Mouse (Mus musculus): ENCODE measurements around the gene Slc6a6.

The Slc6a6 gene

GRCm38 (mm10) chr6:91683602-91684473 is at the start of gene Slc6a6:
Gene Slc6a6 (plus strand): TSS chr6:91684053.
- DNase-seq (ENCODE audit: low spot score): peak; percentile 93

- DNase-seq (ENCODE audit: low spot score): no peak
These were observed 49.4 kb upstream of the Slc6a6 start for GRCm38 (mm10) chr6:91634417-91634816.

DNA sequence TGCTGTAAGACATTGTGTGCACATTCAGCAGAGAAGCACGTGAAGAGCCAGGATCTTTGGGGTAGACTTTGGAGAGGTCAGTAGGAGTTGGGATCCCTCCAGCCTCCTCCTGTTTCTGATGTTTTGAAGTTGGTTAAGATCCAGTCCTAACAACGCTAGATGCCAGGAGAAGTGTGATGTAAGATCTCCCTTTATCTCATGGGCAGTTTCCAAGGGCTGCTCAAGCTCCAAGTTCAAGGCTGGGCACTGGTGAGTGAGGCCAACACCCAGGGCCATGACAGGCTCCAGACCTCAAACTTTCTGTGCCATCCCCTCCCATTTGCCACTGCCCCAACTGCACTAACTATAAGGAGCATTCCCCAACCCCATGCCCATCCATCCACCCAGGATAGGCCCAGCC is 49.0 kb upstream of the Slc6a6 start:
- DNase-seq (ENCODE audit: low spot score): no peak

DNA sequence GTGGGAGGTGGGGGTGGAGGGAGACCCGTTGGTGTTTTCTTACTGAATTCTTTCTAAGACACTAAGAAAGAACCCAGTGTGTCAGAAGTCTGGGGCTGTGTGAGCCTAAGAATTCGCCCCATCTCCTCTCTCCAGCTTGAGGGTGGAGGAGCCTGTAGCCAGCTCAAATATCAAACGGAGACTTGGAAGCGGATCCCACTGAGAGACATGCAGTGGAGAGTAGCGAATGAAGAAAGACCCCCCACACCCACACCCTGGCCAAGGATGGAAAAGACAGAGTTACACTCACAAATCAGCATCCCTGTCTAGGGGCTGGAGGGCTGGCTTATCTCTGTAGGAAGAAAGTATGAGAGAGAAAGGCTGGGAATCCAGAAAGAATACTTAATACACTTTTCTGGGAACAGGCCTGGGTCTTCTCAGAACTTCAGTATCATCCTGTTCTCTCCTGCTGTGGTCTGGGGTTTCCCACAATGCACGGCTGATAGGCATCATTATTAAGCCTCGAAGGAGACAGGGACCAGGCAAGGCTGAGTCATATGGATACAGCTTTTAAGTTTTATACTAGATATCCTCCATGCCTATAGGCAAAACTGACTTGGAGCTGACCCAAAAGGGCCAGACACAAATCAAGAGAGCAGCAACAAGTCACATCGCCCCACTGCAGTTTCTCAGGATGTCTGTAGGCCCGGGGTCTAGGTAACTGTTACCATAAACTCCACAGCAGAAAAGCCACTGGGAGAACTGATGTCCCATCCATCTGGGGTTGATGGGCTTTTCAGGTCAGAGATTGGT is 45.5 kb upstream of the Slc6a6 start:
- DNase-seq (ENCODE audit: low spot score): peak; percentile 48

DNA sequence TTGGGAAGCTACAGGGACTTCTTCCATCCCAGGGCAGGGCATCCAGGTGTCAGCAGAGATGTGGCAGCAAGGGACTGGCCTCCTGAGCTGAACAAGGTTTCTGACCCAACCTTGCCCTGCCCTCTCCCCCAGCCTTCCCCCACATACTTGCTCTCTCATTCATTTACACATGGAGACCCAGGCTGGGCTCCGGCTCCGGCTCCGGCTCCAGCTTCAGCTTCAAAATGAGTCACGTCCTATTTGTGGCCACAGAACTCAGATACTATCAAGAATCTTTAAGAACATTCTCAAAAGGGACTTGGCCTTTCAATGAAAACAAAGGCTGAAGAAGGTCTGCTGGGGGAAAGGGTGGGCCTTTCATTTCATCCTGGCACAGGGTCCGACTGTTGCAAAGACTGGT is 40.8 kb upstream of the Slc6a6 start:
- DNase-seq (ENCODE audit: low spot score): no peak

DNA sequence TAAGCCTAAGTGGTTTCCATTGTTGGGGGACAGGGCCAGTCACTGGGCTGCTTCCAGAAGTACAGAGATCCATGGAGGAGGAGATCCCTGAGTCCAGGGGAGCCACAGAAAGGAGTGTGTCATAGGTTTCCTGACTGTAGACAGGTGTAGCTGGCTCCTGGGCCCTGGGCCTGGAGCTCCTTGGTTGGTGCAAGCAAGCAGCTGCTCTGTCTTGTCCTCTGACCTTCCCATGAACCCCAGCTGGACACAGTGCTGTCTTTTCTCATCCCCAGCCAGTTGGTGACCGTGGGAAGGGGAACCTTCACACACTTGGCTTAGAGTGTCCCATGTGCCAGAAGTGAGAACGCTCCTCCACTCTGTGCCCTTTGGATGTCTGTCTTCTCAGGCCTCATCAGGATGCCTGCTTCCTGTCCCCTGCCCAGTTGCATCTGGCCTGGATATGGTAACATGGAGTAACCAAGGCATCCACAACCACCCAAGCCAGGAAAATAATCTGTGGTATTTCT is 40.4 kb upstream of the Slc6a6 start:
- DNase-seq (ENCODE audit: low spot score): no peak

DNA sequence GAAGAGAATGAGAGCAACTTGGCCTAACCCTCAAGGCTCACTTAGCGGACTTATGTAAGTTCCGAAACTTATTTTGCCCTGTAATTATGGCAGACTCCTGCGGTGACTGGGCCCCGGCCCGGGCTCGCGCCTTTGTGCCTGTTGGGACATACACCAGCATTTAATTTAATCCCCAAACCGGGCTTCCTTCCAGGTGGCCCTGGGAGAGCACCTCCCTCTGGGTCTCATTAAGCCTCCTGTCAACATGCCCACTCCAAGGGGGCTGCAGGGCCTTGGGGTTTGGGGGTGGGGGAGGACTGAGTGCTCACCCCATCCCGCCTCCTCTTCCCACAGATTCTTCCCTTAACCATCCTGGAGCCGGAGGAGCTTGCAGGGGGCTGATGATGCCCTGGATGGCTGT is 37.8 kb upstream of the Slc6a6 start:
- no peak for DNase-seq (ENCODE audit: low spot score)

GRCm38 (mm10) chr6:91646822-91647221 is 37.0 kb upstream of the Slc6a6 start:
- no peak for DNase-seq (ENCODE audit: low spot score)

DNA sequence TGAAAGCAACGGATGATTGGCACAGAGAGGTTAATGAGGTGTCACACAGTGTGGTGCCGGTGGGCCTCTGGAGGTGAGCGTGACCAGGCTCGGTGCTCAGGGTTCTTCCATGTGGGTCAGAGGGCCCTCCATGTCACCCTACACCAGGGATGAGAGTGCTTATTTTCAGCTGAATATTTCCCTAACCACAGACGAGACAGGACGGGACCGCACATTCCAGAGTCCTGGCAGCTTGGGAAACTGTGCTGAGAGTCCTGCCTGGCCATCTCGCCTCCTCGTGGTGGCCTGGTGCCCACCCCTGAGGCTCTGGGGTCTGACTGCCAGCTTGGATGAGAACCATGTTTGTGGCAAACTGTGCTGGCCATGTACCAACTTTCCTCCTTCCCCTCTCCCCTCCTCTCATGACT is 36.5 kb upstream of the Slc6a6 start:
- no peak for DNase-seq (ENCODE audit: low spot score)

- DNase-seq (ENCODE audit: low spot score): no peak
These were observed 33.6 kb upstream of the Slc6a6 start for GRCm38 (mm10) chr6:91650255-91650654.

GRCm38 (mm10) chr6:91652296-91652695 is 31.6 kb upstream of the Slc6a6 start:
- DNase-seq (ENCODE audit: low spot score): no peak

DNA sequence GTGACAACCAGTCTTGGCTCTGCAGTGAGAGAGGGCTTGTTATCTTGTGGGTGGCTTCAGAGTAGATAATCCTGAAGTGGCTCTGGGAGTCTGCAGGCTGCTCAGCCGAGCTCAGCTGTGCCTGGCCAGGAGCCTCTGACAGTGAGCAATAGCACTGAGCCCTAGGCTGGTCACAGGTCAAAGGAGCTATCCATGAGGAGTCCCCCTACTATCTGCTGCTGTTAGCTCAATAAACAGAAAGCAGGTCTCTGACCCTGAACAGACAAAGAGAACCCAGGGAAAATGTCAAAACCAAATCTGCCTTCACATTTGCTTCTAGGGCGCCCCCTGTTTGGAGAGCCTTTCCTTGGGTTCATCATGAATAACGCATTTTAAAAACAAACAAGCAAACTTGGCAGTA is 28.6 kb upstream of the Slc6a6 start:
- peak; percentile 41 for DNase-seq (ENCODE audit: low spot score)

GRCm38 (mm10) chr6:91655874-91656433 is 27.9 kb upstream of the Slc6a6 start:
- DNase-seq (ENCODE audit: low spot score): no peak

GRCm38 (mm10) chr6:91658288-91658687 is 25.6 kb upstream of the Slc6a6 start:
- DNase-seq (ENCODE audit: low spot score): no peak

DNA sequence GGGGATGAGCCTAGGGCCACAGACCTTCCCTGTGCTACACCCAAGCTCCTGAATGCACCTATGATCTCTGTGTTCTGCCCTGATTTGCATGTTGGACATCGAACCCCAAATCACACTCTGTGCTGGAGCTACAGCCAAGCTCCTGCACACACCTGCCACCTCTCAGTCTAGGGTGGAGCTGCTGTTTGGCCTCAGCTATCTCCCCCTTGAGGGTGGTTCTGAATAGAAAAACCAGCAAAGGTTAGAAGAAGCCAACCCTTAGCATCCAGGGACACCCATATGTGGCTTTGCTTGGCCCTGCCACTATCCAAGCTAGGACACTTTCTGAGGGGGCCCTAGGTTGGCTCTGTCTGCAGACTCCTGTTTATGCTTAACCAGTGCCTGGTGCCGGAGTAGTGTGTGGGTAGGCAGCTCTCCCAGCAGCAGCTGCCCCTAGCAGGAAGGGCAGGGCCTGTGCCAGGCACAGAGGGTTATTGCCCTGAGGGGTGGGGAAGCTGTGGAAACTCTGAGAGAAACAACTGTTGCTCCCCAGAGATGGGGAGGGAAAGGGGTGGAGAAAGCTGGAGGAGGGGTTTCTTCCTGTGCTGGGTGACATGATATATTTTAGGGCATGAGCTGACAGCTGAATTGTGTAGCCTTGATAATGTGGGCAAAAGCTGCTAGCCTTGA is 23.9 kb upstream of the Slc6a6 start:
- no peak for DNase-seq (ENCODE audit: low spot score)

DNA sequence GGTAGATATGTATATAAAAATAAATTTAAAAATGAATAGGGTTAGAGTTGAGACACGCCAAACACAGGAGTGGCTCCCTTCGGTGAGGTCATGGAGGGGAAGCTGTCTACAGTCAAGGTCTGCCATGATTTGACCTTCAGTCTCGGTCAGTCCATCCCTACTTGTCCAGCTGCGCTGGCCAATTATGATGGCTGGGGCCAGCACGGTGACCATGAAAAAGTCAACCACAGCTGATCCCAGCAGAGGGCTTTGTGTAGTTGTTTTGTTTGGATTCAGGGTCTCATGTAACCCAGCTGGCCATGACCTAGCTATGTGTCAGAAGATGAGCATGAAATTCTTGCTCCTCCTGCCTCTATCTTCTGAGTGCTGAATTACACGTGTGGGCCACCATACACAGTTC is 21.6 kb upstream of the Slc6a6 start:
- DNase-seq (ENCODE audit: low spot score): no peak

DNA sequence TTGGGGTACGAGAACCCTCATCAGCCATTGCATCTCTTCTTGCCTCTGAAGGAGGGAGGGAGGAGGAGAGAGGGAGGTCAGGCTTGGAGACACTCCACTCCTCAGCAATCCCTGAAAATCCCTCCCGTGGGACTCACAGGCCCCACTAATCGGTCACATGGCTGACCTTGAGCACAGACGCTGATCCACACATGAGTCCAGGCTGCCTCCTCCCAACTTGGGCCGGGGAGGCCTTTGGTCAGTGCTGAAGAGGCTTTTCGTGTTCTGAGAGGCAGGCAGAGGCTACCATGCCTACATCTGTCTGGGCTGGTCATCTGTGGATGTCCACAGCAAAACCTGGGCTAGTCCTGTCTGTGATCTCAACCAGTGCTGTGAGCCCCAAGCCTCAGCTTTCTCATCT is 20.2 kb upstream of the Slc6a6 start:
- DNase-seq (ENCODE audit: low spot score): no peak

DNA sequence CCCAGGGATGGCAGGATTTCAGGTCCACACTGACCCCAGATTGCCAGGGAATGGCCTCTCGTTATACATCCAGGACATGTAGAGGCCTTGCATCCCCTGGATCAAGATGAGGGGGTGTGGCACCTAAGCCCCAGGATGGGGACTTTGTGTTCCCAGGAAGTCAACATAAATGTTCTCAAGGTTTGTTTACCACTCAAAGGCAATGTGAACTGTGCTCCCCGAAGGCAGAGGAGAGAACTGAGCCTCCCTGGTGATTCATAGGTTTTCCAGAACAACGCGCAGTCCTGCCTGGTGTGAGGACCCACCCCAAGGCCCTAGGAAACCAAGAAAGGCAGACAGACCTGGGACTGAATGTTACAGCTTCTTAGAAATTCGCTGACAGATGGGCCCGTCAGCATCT is 18.6 kb upstream of the Slc6a6 start:
- DNase-seq (ENCODE audit: low spot score): no peak

- DNase-seq (ENCODE audit: low spot score): no peak
These were observed 17.7 kb upstream of the Slc6a6 start for GRCm38 (mm10) chr6:91665990-91666700.

- DNase-seq (ENCODE audit: low spot score): no peak
These were observed 16.7 kb upstream of the Slc6a6 start for GRCm38 (mm10) chr6:91667141-91667540.

DNA sequence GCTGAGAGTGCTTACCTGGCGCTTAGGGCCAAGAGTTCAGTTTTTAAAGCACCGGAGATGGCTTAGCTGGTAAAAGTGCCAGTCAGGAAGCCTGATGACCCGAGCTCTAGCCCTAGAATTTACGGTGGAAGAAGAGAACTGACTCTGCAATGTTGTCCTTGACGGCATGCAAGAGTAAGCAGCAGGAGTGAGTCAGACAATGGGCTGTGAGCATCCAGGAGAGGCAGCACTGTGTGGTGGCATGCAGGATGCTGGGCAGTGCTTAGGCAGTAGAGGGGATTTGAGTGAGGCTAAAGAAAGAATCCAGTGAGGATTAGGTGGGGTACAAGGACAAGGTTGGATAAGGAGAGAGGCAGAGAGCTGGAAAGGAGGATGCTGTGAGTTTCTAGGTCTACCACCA is 15.6 kb upstream of the Slc6a6 start:
- no peak for DNase-seq (ENCODE audit: low spot score)

GRCm38 (mm10) chr6:91669270-91669669 is 14.6 kb upstream of the Slc6a6 start:
- no peak for DNase-seq (ENCODE audit: low spot score)

Data from yolk sac, embryonic 10.5 days (tissue).